Mouse (Mus musculus): ENCODE results near the gene Mettl9. TPM values are rescaled to one million over a fixed set of nuclear protein-coding genes. Genes with fewer than 3 reads are reported as not detected.

The Mettl9 gene
- polyA plus RNA-seq, 1 experiment from 2014 or later, result 116 TPM

DNA sequence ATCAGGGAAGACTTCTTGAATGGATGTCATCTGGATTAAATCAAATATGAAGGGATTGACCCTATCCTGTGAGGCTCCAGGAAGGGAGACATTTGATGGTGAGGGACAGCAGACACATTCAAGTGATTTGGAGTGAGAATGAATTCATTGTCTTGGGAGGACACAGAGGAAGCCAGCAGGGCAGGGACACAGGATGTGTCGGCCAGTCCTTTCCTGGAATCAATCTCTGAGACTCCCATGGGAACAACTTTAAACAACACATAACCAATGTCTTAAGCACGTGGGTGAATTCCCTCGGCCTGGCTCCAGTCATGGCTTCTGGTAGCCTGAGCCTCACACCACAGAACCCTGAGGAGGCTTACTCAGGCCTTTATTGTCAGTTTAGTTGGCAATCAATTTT lies 73.6 kb downstream of the Mettl9 start:
- 59% methylated on average over 3 of the region's 3 CpGs for WGBS
- no peak overlapping the region for H3K27ac ChIP-seq (ENCODE audit: poor library complexity, severe bottlenecking)
- no peak for ATAC-seq (ENCODE audit: insufficient number of reproducible peaks, low FRiP score)

DNA sequence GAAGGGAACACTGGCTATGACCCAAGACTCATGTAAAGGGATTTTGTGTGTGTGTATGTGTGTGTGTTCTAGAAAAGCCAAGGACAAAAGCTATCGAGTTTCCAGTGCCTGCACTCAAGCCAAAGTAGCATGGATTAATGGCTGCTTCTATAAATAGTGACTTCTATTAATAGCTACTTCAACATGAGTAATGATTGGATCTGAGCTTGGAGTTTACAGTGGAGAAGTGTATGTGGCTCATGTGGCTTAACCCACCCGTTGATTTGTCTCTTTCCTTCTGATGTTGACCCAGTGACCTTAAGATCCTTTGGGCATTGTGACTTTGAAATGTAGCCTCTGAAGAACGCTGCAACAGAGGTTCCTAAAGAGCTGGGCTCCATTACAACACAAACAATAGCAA lies 77.1 kb downstream of the Mettl9 start:
- no peak overlapping the region for H3K4me3 ChIP-seq
- peak; percentile 42; the same call in 1 of the 2 replicates for ATAC-seq (ENCODE audit: insufficient number of reproducible peaks, low FRiP score)
- H3K27me3 ChIP-seq (replicated peaks), result no peaks in the 10 kb centered on the region
- 16% methylated on average over 3 of the region's 3 CpGs for WGBS
- no peaks in the 10 kb centered on the region for H3K36me3 ChIP-seq
- peaks cover 3% of the 10 kb centered on the region; the same call in 1 of the 2 replicates for H3K9me3 ChIP-seq (replicated peaks)
- no peak overlapping the region for H3K9ac ChIP-seq
- H3K4me2 ChIP-seq, result no peak overlapping the region
- peak overlapping the region; percentile 59 for H3K27ac ChIP-seq (ENCODE audit: poor library complexity, severe bottlenecking)
- peaks cover 12% of the 10 kb centered on the region for H3K4me1 ChIP-seq (replicated peaks)

More for the DNA sequence above, 73.6 kb downstream of the Mettl9 start:
- Histone ChIP-seq H3K9ac (no peak overlapping the region), H3K9me3 (replicated peaks) (peaks cover 3% of the 10 kb centered on the region; the same call in 1 of the 2 replicates), H3K27me3 (replicated peaks) (no peaks in the 10 kb centered on the region), H3K4me1 (replicated peaks) (peaks cover 12% of the 10 kb centered on the region), H3K4me3 (no peak overlapping the region), H3K36me3 (no peaks in the 10 kb centered on the region), H3K4me2 (no peak overlapping the region)

DNA sequence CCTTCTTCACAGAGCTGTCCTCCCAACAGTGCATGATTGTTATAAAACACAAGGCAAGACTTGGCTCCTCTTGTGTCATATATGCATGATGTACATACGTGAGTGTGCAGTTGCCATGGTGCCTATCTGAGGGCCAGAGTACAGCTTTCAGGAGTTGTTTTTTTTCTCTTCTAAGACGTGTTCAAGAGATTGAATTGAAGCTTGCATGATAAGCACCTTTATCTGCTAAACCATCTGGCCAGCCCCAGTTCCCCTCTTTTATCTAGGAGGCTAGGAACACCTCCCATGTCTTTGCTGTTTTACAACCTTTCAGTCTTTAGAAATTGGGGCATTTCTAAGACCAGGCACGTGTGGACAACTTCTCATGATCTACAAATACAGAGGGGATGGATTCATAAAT lies 77.5 kb downstream of the Mettl9 start:
- H3K27ac ChIP-seq (ENCODE audit: poor library complexity, severe bottlenecking), result peak overlapping the region; percentile 59
- peaks cover 12% of the 10 kb centered on the region for H3K4me1 ChIP-seq (replicated peaks)
- no peaks in the 10 kb centered on the region for H3K36me3 ChIP-seq
- H3K4me2 ChIP-seq, result no peak overlapping the region
- no peak for ATAC-seq (ENCODE audit: insufficient number of reproducible peaks, low FRiP score)
- H3K9me3 ChIP-seq (replicated peaks), result peaks cover 3% of the 10 kb centered on the region; the same call in 1 of the 2 replicates
- no peak overlapping the region for H3K4me3 ChIP-seq
- no peaks in the 10 kb centered on the region for H3K27me3 ChIP-seq (replicated peaks)
- H3K9ac ChIP-seq, result no peak overlapping the region
- WGBS, result 45% methylated on average over 3 of the region's 3 CpGs

DNA sequence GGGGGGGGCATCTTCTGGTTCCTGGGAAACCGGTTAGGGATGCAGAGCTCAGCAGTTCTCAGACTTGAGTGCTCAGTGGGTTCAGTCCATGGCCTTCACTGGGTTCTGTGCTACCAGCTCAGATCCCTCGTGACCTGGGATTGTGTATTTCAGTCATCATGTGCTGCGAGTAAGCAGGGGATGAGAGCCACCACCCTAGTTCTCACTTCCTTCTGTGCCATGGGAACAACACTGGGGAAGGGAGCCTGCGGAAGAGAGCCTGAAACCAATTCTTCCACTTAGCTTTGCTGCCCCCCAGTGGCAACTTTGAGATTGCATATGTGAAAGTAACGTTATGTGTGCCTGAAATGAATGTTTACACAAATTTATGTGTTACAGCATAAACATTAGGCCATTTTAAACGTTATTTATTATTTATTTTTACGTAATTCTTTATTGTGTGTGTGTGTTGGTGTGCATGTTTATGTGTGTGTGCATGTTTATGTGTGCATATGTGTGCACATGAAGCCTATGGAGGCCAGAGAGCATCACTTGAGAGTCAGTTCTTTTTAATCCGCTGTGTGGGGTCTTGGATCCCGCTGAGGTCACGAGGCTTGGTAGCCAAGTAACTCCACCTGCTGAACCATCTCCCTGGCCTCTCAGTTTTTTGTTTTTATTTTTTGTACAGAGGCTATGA lies 86.0 kb downstream of the Mettl9 start:
- 0 out of 2 replicates have a peak, but pooled peaks have one; percentile 48 for ATAC-seq (ENCODE audit: insufficient number of reproducible peaks, low FRiP score)
- Histone ChIP-seq H3K27ac (ENCODE audit: poor library complexity, severe bottlenecking) (no peak overlapping the region), H3K4me2 (no peak overlapping the region), H3K9me3 (replicated peaks) (no peaks in the 10 kb centered on the region), H3K4me3 (no peak overlapping the region), H3K9ac (no peak overlapping the region), H3K36me3 (no peaks in the 10 kb centered on the region), H3K4me1 (replicated peaks) (peaks cover 6% of the 10 kb centered on the region), H3K27me3 (replicated peaks) (peaks cover 4% of the 10 kb centered on the region; the same call in 1 of the 2 replicates)
- 13% methylated on average over 10 of the region's 10 CpGs for WGBS

Other genes starting within 250 kb of the Mettl9 start
- gene Gm5737, start 222.1 kb upstream of the Mettl9 start, polyA plus RNA-seq (2016; fragmentation: Nextera tagmentation; extraction: Ambion mirVana), result not detected in 2 replicates
- 14.9 and 17.1 TPM in 2 replicates for gene Eef2k, start 191.6 kb upstream of the Mettl9 start, polyA plus RNA-seq (2016; fragmentation: Nextera tagmentation; extraction: Ambion mirVana)
- 24.4 and 25.9 TPM in 2 replicates for gene Polr3e, start 116.7 kb upstream of the Mettl9 start, polyA plus RNA-seq (2016; fragmentation: Nextera tagmentation; extraction: Ambion mirVana)
- gene Cdr2, start 52.1 kb upstream of the Mettl9 start, polyA plus RNA-seq (2016; fragmentation: Nextera tagmentation; extraction: Ambion mirVana), result 16.1 and 17.8 TPM in 2 replicates
- 0.43 and 0.45 TPM in 2 replicates for gene Mfsd13b, start 51.9 kb upstream of the Mettl9 start, polyA plus RNA-seq (2016; fragmentation: Nextera tagmentation; extraction: Ambion mirVana)
- 0.50 and 1.0 TPM in 2 replicates for gene Igsf6, start 40.1 kb downstream of the Mettl9 start, polyA plus RNA-seq (2016; fragmentation: Nextera tagmentation; extraction: Ambion mirVana)
- 0.26 TPM in 1 of 2 replicates, not detected in the other for gene Otoa, start 47.2 kb downstream of the Mettl9 start, polyA plus RNA-seq (2016; fragmentation: Nextera tagmentation; extraction: Ambion mirVana)